Mouse (Mus musculus) embryonic fibroblast, embryonic 13.5 days (primary cell): ENCODE measurements at regions not wholly inside any gene's neighbourhood (a gene's known extent, or its start where the extent isn't known, plus 50 kb on each side); places are given as distances from the start of the nearest gene placed in this dataset.

Experiments
- H3K27ac ChIP-seq: 2 replicates; pipeline ENCODE4 v1.5.1; 2012; ENCODE audit warnings: low read length, control low read depth, inconsistent platforms; ENCODE audit not compliant: insufficient read depth
- H3K4me1 ChIP-seq: 2 replicates; pipeline ENCODE4 v1.6.1; 2011; ENCODE audit warnings: low read length; ENCODE audit not compliant: control insufficient read depth, insufficient read depth
- H3K4me3 ChIP-seq: 2 replicates; pipeline ENCODE4 v1.5.1; 2011; ENCODE audit warnings: mild to moderate bottlenecking, control low read depth, low read length; ENCODE audit not compliant: insufficient read depth
- CTCF ChIP-seq: IDR thresholded peaks from 2 replicates; pipeline ENCODE4 v1.5.1; 2011; ENCODE audit warnings: mild to moderate bottlenecking, control low read depth, low read length, moderate library complexity, borderline replicate concordance; ENCODE audit not compliant: insufficient read depth
- POLR2A ChIP-seq: IDR thresholded peaks from 2 replicates; pipeline ENCODE4 v1.6.1; 2011; ENCODE audit warnings: low read depth, mild to moderate bottlenecking, control low read depth, low read length, moderate library complexity

- Histone ChIP-seq H3K27ac (no peak overlapping the region), H3K4me1 (no peaks in the 10 kb centered on the region), H3K4me3 (no peak overlapping the region)
- no peak for TF ChIP-seq CTCF
- TF ChIP-seq POLR2A: no peak
Observed at GRCm38 (mm10) chr1:83583041-83583440, 175.0 kb upstream of the Sphkap start.

- no peak overlapping the region for H3K4me3 ChIP-seq
- no peaks in the 10 kb centered on the region for H3K4me1 ChIP-seq
- H3K27ac ChIP-seq: no peak overlapping the region
- TF ChIP-seq CTCF: no peak
- no peak for TF ChIP-seq POLR2A
Observed at GRCm38 (mm10) chr1:83569991-83570390, 162.0 kb upstream of the Sphkap start.

DNA sequence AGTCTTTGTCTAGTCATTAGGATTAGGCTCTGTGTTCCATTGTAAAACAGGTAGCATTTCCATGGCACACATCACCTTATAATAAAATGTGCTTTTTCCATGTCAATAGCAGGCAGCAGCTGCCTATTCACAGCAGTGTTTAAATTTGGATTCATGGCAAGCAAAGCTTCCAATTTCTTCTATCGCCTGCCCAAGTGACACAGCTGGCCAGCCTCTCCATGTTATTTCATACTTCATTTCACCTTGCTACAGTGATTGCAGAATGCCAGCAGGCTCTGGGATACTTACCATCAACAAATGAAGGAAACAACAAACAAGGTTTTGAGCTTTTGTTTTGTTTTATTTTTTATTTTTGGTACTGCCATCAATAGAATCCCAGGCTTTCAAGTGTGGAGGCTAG, 160.7 kb upstream of the Sphkap start:
- Histone ChIP-seq H3K4me1 (no peaks in the 10 kb centered on the region), H3K4me3 (no peak overlapping the region), H3K27ac (no peak overlapping the region)
- TF ChIP-seq CTCF (no peak), POLR2A (no peak)

DNA sequence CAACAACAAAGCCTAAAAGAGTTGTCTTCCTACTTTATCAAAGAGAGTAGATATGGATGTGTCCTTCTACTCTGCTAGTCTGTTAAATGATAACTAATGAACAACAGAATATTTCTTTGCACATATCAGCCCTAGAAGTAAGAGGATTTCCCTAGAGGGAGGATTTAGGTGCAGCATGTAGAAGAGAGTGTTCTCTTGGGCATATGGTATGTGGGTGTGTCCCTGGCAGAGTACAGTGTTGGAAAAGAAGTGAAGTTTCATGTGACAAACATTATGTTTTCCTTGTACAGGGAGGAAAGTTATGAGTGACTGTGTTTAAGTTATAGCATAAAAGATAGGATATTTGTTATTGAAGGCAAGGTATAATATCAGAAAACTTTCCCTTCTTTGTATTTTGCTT, 143.6 kb upstream of the Sphkap start:
- H3K4me1 ChIP-seq: no peaks in the 10 kb centered on the region
- H3K4me3 ChIP-seq: no peak overlapping the region
- no peak overlapping the region for H3K27ac ChIP-seq
- TF ChIP-seq POLR2A: no peak

- Histone ChIP-seq H3K4me3 (no peak overlapping the region), H3K4me1 (no peaks in the 10 kb centered on the region), H3K27ac (no peak overlapping the region)
- TF ChIP-seq POLR2A: no peak
- no peak for TF ChIP-seq CTCF
Observed at GRCm38 (mm10) chr1:83535461-83535860, 127.5 kb upstream of the Sphkap start.

GRCm38 (mm10) chr1:83527803-83528202, 119.8 kb upstream of the Sphkap start:
- Histone ChIP-seq H3K27ac (no peak overlapping the region), H3K4me1 (no peaks in the 10 kb centered on the region), H3K4me3 (no peak overlapping the region)
- TF ChIP-seq CTCF (no peak), POLR2A (no peak)

DNA sequence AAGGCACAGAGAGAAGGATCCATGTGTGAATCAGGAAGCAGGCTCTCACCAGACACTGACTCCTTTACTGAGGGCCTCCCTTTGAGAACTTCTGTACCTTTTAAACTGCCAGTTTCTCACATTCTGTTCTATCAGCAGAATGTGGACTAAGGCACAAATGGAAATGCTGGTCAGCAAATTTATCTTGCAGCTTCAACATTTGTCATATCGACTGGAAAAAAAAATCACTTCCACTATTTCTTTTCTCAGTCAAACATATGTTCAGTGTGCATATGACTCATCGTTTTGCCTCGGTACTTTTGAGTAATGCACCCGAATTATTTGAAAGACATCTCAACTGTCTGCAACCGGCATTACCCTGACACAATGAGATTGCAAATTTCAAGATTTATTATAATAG, 101.4 kb upstream of the Sphkap start:
- Histone ChIP-seq H3K4me1 (no peaks in the 10 kb centered on the region), H3K4me3 (no peak overlapping the region), H3K27ac (no peak overlapping the region)
- TF ChIP-seq CTCF: no peak
- no peak for TF ChIP-seq POLR2A

- H3K4me3 ChIP-seq: no peak overlapping the region
- no peaks in the 10 kb centered on the region for H3K4me1 ChIP-seq
- H3K27ac ChIP-seq: no peak overlapping the region
- TF ChIP-seq POLR2A (no peak), CTCF (no peak)
Observed at GRCm38 (mm10) chr1:83505386-83505785, 97.4 kb upstream of the Sphkap start.

DNA sequence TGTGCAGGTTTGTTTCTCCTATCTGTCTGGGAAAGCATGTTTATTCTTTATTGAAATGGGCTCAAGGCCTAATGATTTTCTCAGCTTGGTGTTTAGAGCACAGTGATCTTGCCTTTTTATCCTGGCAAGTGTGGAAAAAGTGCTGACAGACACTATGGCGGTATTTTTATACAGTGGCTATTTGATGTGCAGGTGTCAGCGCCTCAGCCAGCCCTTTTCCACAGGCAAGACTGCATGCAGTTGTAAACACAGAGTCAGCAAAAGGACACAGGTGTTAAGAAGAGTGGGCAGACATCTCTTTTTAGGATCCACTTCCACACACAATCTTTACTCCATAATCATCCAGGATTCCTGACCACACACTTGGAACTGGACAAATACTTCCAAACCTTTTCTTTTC, 88.9 kb upstream of the Sphkap start:
- Histone ChIP-seq H3K4me1 (no peaks in the 10 kb centered on the region), H3K27ac (no peak overlapping the region), H3K4me3 (no peak overlapping the region)
- TF ChIP-seq POLR2A: no peak
- TF ChIP-seq CTCF: no peak

GRCm38 (mm10) chr1:83496380-83496779, 88.4 kb upstream of the Sphkap start:
- TF ChIP-seq CTCF: no peak
- TF ChIP-seq POLR2A: no peak
- Histone ChIP-seq H3K4me3 (no peak overlapping the region), H3K27ac (no peak overlapping the region), H3K4me1 (no peaks in the 10 kb centered on the region)

- H3K4me1 ChIP-seq: no peaks in the 10 kb centered on the region
- TF ChIP-seq CTCF (no peak), POLR2A (no peak)
- H3K4me3 ChIP-seq: no peak overlapping the region
- H3K27ac ChIP-seq: no peak overlapping the region
Observed at GRCm38 (mm10) chr1:83495022-83495421, 87.0 kb upstream of the Sphkap start.
